Mouse (Mus musculus) mesoderm, embryonic 11.5 days (tissue): ENCODE measurements around the gene Slco2a1.

ENCODE experiments used
- DNase-seq: peaks from one replicate; pipeline ENCODE4 v3.0.0-alpha.2; 2012; ENCODE audit warnings: low read depth, low spot score

The Slco2a1 gene

GRCm38 (mm10) chr9:102982376-102982775 lies 6.1 kb upstream of the Slco2a1 start:
- no peak for DNase-seq

DNA sequence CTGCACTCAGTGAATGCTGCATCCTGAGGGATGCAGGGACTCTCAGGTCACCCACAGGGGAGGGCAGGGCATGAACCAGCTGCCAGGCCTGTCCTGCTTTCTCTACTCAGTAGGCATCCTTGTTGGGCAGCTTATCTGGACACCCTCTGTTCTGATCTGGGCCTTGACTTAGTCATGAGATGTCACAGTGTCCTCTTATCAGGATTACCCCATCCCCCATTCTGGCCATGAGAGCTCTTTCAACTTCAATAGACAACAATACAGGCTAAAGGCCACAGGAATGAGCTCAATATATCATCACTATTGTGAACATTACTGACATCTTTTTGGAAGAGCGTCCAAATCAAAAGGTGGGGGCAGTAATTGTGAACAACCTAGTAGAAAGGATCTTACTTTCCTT lies 3.4 kb upstream of the Slco2a1 start:
- no peak for DNase-seq

DNA sequence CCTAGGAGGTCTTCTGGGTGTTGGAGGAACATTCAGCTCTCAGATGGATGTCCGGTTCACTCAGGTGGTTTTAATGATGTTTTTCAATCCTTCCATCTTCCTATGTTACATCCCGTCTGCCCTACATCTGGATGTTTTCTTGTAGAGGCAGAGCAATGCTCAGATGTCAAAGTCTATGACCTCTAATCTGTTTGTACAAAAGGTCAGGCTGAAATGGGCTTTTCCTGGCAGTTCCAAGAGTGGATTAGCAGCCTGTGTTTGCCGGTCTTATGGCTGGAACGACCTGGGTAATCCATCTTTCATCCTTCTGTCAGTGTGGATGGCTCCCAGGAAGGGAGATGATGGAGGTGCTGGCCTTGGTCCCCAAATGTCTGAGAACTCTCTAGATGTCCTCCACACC lies 2.6 kb upstream of the Slco2a1 start:
- no peak for DNase-seq

- DNase-seq, result peak; percentile 27
Observed at GRCm38 (mm10) chr9:102990306-102991133, 2.0 kb downstream of the Slco2a1 start.

DNA sequence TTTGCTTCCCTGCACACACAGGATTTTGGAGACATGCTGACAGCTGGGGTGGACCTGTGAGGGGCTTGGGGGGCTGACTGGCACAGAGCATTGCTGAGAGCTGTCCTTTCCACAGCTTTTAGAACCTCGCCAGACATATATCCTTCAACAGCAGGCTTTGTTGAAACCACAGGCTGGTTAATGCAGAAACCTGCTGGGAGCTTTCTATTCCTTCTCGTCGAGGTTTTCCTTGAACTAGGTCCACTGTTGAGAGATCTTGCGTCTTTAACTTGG lies 2.6 kb downstream of the Slco2a1 start:
- DNase-seq, result no peak

- DNase-seq, result peak; percentile 48
Observed at GRCm38 (mm10) chr9:102992877-102993276, 4.4 kb downstream of the Slco2a1 start.

- DNase-seq, result no peak
Observed at GRCm38 (mm10) chr9:102993764-102994163, 5.3 kb downstream of the Slco2a1 start.

- DNase-seq, result no peak
Observed at GRCm38 (mm10) chr9:102995800-102996635, 7.5 kb downstream of the Slco2a1 start.

DNA sequence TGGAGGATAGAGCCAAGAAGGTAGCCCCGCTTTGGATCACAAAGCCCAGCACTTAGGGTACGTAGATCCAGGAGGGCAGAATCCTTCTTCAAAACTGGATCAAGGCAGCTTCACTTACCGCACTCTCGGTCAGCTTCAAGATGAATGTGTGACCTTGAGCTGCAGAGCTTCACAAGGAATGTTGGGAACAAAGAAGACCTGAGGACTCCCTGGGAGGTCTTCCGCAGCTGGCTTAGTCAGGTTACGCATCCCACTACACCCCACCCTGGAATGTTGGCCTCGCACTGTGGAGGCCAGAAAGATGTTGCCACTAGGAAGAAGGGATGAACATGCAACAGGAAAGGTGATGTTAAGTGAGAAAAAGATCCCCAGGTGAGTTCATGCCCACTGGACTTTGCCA lies 11.9 kb downstream of the Slco2a1 start:
- DNase-seq, result peak; percentile 22

- DNase-seq, result no peak
Observed at GRCm38 (mm10) chr9:103004343-103004742, 15.8 kb downstream of the Slco2a1 start.

GRCm38 (mm10) chr9:103007699-103008078 lies 19.2 kb downstream of the Slco2a1 start:
- peak; percentile 34 for DNase-seq

- no peak for DNase-seq
Observed at GRCm38 (mm10) chr9:103008079-103008855, 19.8 kb downstream of the Slco2a1 start.

- DNase-seq, result no peak
Observed at GRCm38 (mm10) chr9:103010161-103010560, 21.6 kb downstream of the Slco2a1 start.

- DNase-seq, result peak; percentile 54
Observed at GRCm38 (mm10) chr9:103013366-103013765, 24.9 kb downstream of the Slco2a1 start.

DNA sequence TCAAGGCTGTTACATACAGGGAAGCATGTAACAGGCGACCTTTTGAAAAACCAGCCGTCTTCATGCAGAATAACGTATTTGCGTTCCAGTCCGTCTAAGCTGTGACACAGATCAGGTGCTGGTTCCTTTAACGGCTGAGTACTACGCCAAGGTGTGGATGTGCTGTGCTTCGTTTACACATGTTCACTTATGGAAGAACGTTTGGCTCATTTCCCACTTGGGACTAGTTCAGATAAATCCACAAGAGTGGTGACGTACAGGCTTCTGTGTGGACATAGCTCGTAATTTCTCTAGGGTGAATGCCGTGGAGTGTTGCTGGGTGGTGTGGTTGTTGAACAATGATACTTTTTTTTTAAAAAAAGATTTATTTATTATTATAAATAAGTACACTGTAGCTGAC lies 26.2 kb downstream of the Slco2a1 start:
- no peak for DNase-seq

DNA sequence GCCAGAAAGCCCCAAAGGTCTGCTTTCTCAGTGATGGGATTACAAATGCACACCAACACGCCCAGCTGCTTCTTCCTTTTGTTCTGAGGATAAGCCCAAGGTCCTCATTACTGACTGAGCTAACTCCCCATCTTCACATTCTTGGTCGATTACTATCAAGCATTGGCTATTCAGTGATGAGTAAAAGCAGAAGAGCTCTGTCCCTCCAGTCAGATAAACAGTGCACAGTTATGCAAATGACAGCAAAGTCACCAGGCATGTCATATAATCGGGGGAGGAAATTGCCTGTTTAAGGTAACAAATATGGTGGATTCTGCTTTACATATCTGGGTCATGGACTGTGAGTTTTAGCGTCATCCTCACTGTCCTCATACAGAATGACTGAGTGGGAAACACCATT lies 35.6 kb downstream of the Slco2a1 start:
- no peak for DNase-seq

DNA sequence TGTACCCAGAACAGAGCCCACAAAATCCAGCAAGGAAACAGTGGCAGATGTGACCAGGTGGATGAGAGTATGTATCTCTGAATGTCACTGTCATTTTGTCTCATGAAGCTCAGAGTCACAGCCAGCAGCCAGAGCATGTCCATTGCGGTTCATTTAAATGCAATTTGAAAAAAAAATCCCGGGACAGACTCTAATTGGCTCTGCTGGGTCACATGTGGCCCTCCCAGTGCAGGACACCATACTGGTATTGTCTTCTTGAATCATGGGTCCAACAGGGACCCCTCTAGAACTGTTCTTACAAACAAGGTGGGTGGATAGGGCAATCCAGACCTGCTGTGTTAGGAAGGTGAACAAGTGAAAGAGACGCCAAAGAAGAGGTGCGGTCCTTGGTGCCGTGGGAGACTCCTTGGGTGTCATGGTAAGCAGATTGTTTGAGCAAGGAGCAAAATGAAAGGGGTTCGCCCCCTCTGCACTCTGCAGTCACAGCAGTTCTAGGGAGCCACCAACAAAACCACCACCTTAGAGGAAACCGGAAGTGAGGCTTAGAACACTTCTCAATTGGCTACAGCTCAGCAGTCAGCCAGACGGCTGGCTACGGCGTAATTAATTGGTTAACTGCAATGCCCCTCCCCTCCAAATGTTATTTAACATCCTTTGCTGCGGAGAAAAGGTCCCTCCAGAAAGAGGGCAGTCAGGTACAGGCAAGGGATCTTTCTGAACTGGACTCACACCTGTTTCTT lies 38.8 kb downstream of the Slco2a1 start:
- no peak for DNase-seq

GRCm38 (mm10) chr9:103029012-103029411 lies 40.5 kb downstream of the Slco2a1 start:
- DNase-seq, result no peak

- DNase-seq, result no peak
Observed at GRCm38 (mm10) chr9:103030041-103030440, 41.5 kb downstream of the Slco2a1 start.

GRCm38 (mm10) chr9:103031211-103031610 lies 42.7 kb downstream of the Slco2a1 start:
- no peak for DNase-seq

- no peak for DNase-seq
Observed at GRCm38 (mm10) chr9:103032193-103032592, 43.7 kb downstream of the Slco2a1 start.

DNA sequence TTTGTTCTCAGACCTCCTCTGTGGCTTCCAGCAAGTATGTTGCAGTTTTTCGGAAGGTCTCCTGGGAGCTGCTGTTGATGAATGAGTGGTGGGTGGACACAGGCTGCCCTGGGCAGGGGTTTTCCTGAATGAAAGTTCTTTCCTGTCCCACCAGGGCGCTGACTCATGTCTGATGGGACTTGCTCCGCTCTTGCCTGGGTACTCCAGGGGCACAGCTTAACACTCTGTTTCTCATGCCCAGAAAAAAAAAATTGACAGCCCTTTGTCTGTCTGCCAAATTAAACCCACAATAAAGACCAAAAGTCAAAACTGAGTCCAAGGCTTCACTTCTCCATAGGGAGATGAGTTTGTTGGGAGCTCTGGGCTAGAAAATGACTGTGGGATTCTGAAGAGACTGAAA lies 44.9 kb downstream of the Slco2a1 start:
- DNase-seq, result no peak
